Mouse (Mus musculus): Measurements from ENCODE around the gene Ogdh.

The Ogdh gene

DNA sequence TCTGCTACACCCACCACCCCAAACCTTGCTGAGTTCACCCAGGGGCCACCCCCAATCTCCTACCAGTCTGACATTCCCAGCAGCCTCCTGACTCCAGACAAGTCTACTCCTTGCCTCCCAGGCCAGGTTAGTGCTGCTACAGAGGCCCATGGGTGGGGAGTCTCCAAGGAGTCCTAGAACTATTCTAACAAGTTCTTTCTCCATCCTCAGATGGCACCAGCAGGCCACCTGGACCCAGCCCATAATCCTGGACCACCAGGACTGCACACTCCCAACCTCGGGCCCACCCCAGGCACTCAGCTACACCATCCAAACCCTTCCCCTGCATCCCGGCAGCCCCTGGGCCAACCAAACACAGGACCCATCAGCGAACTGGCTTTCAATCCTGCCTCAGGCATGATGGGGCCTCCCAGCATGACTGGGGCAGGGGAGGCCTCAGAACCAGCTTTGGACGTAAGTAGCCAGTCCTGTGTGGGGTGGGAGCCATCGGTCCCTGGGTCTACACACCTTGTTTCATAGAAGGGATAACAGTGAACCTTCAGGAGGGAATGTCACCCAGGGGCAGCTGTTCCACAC, 112.5 kb downstream of the Ogdh start:
- in situ Hi-C loops (cut with MboI; ENCODE audit: low sequenced_read_pairs): no loop called here

DNA sequence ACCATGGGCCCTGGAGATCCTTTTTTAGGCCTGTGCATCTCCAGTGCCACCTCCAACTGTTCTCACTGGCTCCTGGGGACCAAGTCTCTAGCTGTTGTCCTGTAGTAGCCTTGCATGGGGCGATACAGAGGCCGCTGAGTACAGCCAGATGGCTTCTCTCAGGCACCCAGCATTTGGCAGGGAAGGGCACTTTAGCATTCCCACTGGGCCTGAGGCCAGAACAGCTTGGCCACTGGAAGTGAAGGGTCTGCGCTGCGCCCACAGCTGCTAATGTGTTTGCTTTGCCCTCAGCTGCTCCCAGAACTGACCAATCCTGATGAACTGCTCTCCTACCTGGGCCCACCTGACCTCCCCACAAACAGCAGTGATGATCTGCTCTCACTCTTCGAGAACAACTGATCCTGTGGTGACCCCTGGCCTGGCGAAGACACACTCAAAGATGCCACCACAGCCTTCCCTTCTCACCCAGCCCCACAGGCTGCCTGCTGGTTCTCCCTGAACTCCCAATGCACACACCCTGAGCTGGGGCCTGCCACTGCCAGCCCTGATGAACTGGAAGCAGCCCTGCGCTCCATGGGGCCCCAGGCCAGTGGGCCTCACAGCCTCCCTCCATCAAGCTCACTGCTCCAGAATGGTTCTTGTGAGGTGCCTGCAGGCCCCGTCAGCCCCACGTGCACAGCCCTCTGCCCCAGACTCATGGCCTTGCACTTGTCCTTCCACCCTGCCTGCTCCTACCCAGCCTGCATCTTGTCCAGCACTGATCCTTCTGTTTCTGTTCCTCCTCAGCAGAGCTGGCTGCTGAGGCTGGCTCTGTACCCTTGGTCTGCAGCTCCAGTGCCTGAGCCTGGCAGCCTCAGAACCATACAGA, 113.5 kb downstream of the Ogdh start:
- in situ Hi-C loops (cut with MboI; ENCODE audit: low sequenced_read_pairs): no loop called here

DNA sequence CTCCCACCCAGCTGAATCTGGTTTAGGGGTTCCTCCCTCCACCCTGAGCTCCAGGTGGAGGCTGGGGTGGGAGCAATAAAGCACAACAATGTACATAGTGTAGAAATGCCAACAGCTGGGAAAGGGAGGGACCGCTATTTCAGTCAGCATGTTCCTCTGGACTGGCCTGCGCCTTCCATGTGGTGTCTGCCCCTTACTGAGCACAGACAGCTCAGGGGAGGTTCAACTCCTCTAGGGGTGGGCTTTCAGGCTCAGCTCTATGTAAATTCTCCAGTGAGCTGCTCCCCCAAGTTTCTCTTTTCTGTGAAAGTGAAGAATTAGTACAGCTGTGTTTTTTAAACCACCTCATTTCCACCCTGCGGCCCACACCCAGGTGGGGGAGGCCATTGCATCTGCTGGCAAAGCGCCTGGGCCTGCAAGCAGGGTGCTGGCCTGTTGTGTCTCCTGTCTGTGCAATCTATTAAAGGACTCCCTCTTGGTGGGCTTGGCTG, 114.2 kb downstream of the Ogdh start:
- in situ Hi-C loops (cut with MboI; ENCODE audit: low sequenced_read_pairs): no loop called here

Data from CH12F3 (cell line).